Mouse (Mus musculus) heart, postnatal 0 days (tissue): ENCODE data around the gene Asic2. TPM values are rescaled to one million over a fixed set of nuclear protein-coding genes. Genes with fewer than 3 reads are reported as not detected.

ENCODE experiments used
- ATAC-seq: fragments of 200-750 bp; cut with Nextera tagmentation; 2 replicates; pipeline ENCODE4 v1.8.0; 2017; ENCODE audit warnings: low read depth, moderate number of reproducible peaks, moderate library complexity; ENCODE audit not compliant: insufficient read depth
- DNase-seq: peaks from one replicate; pipeline ENCODE4 v3.0.0-alpha.2; 2016; ENCODE audit warnings: low spot score
- H3K27ac ChIP-seq: fragments of 300-500 bp; sonication (generic); 2 replicates; pipeline ENCODE4 v1.5.1; 2014; ENCODE audit warnings: low read depth, mild to moderate bottlenecking
- H3K27me3 ChIP-seq: fragments of 300-500 bp; sonication (generic); 2 replicates; pipeline ENCODE4 v1.6.1; 2014; ENCODE audit warnings: low read length, mixed read lengths; ENCODE audit not compliant: control insufficient read depth, insufficient read depth
- H3K36me3 ChIP-seq: fragments of 300-500 bp; sonication (generic); replicated peaks from 2 replicates; pipeline ENCODE4 v1.6.1; 2014; ENCODE audit warnings: low read length, mixed read lengths; ENCODE audit not compliant: control insufficient read depth, insufficient read depth
- H3K4me1 ChIP-seq: fragments of 300-500 bp; sonication (generic); 2 replicates; pipeline ENCODE4 v1.6.1; 2014; ENCODE audit warnings: antibody characterized with exemption; ENCODE audit not compliant: control insufficient read depth, insufficient read depth
- H3K4me2 ChIP-seq: fragments of 300-500 bp; sonication (generic); 2 replicates; pipeline ENCODE4 v1.6.1; 2014; ENCODE audit warnings: low read depth, mild to moderate bottlenecking, low read length, moderate library complexity
- H3K4me3 ChIP-seq: fragments of 300-500 bp; sonication (generic); 2 replicates; pipeline ENCODE4 v1.5.1; 2014; ENCODE audit warnings: low read depth, low read length
- H3K9ac ChIP-seq: fragments of 300-500 bp; sonication (generic); replicated peaks from 2 replicates; pipeline ENCODE4 v1.6.1; 2014; ENCODE audit warnings: low read depth, low read length, mixed read lengths
- H3K9me3 ChIP-seq: fragments of 300-500 bp; sonication (generic); replicated peaks from 2 replicates; pipeline ENCODE4 v1.6.1; 2016; ENCODE audit warnings: low read length; ENCODE audit not compliant: control insufficient read depth
- CTCF ChIP-seq: IDR thresholded peaks from 2 replicates; pipeline ENCODE4 v1.5.1; 2016; ENCODE audit warnings: antibody characterized with exemption, control low read depth, low read depth
- EP300 ChIP-seq: IDR thresholded peaks from 2 replicates; pipeline ENCODE4 v1.6.1; 2016; ENCODE audit warnings: antibody characterized with exemption, low read depth
- WGBS: fragments of 180-500 bp; shearing (Covaris S2); extraction: QIAGEN DNeasy Blood & Tissue Kit; methylation state at CpG from one replicate; pipeline ENCODE4 v1.1.7; 2014; 5-methylcytosine and 5-hydroxymethylcytosine counted together
- polyA plus RNA-seq: library from polyadenylated mRNA; unstranded; fragments of >200 nt; fragmentation: Nextera tagmentation; extraction: Ambion mirVana; gene quantifications from 2 replicates; pipeline ENCODE4 v1.2.1, GENCODE M21; 2015
- total RNA-seq: library from RNA; depleted of rRNA; stranded (reverse); fragments of >200 nt; gene quantifications from 2 replicates; pipeline ENCODE4 v1.2.3, GENCODE M21; 2014; ENCODE audit warnings: low replicate concordance

The Asic2 gene
- total and polyA plus RNA-seq, 2 experiments from 2014 or later = not detected

DNA sequence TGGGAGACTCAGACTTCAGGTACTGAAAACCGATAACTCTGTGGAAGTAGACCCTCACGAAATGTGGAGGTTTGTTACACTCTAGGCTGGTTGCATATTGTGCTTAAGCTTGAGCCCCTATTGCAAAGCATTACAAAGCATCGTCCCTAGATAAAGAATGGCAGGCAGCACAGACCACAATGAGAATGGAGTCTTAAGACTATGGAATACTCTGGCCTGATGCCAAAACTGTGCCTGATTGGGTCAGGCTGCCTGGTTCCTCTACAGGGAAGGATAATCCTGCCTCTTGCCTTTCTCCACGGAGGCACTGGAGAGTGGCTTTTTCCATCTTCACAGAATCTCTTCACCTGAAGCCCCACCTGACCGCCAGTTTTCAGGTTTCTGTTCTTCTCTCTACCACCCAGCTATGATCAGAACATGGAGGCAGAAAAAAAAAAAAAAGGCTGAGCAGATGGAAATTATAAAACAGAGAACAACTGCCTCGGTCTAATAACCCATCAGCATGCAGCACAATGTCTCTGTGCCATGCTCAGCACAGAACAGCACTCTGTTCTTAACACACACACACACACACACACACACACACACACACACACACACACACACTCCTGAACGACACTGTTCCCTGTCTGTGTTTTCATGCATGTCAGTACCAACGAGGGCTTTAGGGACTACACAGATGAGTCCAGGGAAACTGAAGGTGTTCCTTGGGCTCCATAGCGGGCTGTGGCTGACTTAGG is 470.4 kb downstream of the Asic2 start:
- no peak overlapping the region for H3K4me2 ChIP-seq
- no peak for ATAC-seq
- H3K36me3 ChIP-seq = no peaks in the 10 kb centered on the region
- 0 out of 2 replicates have a peak, but pooled peaks cover 4% of the 10 kb centered on the region for H3K27me3 ChIP-seq
- H3K4me3 ChIP-seq = no peak overlapping the region
- no peaks in the 10 kb centered on the region for H3K9me3 ChIP-seq
- H3K4me1 ChIP-seq = no peaks in the 10 kb centered on the region
- 58% methylated on average over 9 of the region's 9 CpGs for WGBS
- TF ChIP-seq EP300 = no peak
- TF ChIP-seq CTCF = no peak
- H3K9ac ChIP-seq = no peak overlapping the region
- H3K27ac ChIP-seq = no peak overlapping the region
- no peak for DNase-seq

DNA sequence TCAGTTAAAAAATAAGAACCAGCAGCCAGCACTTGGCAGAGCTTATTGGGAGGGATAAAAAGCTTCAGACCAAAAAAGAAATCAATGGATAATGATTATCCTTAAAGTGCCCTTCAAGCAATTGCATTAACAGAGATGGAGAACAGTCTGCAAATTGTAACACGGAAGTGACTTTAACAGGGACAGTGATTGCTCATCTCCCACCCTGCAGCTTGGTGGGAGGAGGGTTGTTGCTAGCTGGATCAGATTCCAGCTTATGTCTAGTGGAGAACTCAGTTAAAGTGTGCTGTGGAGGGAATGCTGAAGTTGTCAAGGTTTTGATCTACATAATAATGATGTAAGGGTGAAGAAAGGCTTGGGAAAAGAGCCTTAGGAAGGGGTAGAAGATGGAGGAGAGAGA is 471.8 kb downstream of the Asic2 start:
- Histone ChIP-seq H3K4me1 (no peaks in the 10 kb centered on the region), H3K27ac (no peak overlapping the region), H3K4me3 (no peak overlapping the region), H3K4me2 (no peak overlapping the region), H3K27me3 (0 out of 2 replicates have a peak, but pooled peaks cover 4% of the 10 kb centered on the region), H3K36me3 (no peaks in the 10 kb centered on the region), H3K9ac (no peak overlapping the region), H3K9me3 (no peaks in the 10 kb centered on the region)
- DNase-seq = no peak
- 42% methylated on average over 1 of the region's 1 CpGs for WGBS
- TF ChIP-seq CTCF = no peak
- ATAC-seq = no peak

DNA sequence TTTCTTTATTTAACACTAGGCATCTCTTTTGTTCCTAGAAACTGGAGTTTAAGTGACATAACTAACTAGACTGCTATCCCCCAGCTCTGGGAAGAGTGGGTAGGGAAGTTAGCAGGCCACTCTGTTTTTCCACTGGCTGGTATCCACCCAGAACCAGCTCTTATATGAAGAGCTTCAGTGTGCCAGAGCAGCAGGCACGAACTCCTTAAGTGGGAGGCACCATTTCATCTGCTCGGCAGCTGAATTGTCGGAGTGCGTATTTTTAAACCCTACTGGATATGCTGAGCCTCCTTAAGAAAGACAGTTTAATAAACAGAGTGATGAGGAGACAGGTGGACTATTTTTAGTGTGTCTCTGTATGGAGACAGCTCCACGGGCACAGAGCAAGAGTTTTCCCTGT is 475.9 kb downstream of the Asic2 start:
- no peaks in the 10 kb centered on the region for H3K36me3 ChIP-seq
- H3K27ac ChIP-seq = no peak overlapping the region
- DNase-seq = no peak
- 69% methylated on average over 5 of the region's 5 CpGs for WGBS
- TF ChIP-seq EP300 (no peak), CTCF (no peak)
- H3K9ac ChIP-seq = no peak overlapping the region
- no peak for ATAC-seq
- 0 out of 2 replicates have a peak, but pooled peaks cover 4% of the 10 kb centered on the region for H3K27me3 ChIP-seq
- no peak overlapping the region for H3K4me3 ChIP-seq
- no peak overlapping the region for H3K4me2 ChIP-seq
- H3K4me1 ChIP-seq = no peaks in the 10 kb centered on the region
- no peaks in the 10 kb centered on the region for H3K9me3 ChIP-seq

DNA sequence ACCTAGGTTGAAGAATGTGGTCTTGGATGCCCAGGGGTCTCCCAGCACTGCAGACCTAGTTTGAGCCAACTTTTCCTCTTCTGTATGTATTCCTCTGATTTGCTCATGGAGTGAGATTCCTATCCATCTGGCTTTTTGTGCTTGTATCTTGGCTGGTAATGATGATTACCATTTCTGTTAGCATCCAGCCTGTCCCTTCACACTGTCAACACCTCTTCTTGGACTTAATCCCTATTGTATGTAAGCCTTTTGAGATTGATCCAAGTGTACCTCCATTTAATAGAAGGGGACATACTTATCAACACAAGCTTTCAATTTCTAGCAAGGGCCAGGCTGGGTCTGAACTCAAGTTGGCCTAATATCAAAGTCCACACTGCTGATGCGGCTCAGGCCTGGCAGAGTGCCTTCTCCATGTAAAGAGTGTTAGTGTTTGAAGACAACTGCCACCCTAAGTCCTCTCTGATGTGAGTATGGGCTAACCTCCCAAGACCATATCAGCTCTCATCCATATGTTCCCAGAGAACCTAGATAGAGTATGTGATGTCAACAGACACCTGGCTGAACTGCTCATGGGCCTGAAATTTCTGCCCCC is 479.0 kb downstream of the Asic2 start:
- H3K27me3 ChIP-seq = no peaks in the 10 kb centered on the region
- no peak overlapping the region for H3K9ac ChIP-seq
- H3K4me3 ChIP-seq = no peak overlapping the region
- DNase-seq = no peak
- WGBS = 63% methylated on average over 1 of the region's 1 CpGs
- H3K36me3 ChIP-seq = no peaks in the 10 kb centered on the region
- no peak overlapping the region for H3K4me2 ChIP-seq
- TF ChIP-seq EP300 (no peak), CTCF (no peak)
- no peaks in the 10 kb centered on the region for H3K4me1 ChIP-seq
- H3K9me3 ChIP-seq = no peaks in the 10 kb centered on the region
- no peak for ATAC-seq
- H3K27ac ChIP-seq = no peak overlapping the region

DNA sequence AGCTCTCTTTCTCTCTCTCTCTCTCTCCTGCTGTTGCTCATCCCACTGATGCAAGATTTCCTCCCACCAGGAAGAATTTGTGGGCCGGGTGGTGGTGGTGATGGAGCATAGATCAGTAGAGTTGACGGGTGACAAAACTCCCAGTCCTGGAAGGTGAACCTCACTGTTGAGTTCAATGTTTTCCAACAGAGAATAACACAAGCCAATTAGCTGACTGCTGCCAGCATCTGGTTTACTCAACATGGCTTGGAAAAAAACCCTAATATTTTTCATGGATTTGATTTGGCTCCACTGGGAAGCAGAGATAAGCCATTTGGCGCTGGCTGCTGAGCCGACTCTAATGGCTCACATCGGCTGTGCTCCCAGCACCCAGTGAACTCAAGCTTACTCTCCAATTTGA is 479.6 kb downstream of the Asic2 start:
- Histone ChIP-seq H3K9ac (no peak overlapping the region), H3K9me3 (no peaks in the 10 kb centered on the region), H3K27me3 (no peaks in the 10 kb centered on the region), H3K36me3 (no peaks in the 10 kb centered on the region), H3K27ac (no peak overlapping the region), H3K4me3 (no peak overlapping the region), H3K4me2 (no peak overlapping the region), H3K4me1 (no peaks in the 10 kb centered on the region)
- ATAC-seq (no peak), DNase-seq (no peak)
- TF ChIP-seq EP300 = no peak
- no peak for TF ChIP-seq CTCF
- 62% methylated on average over 5 of the region's 5 CpGs for WGBS
